Mouse (Mus musculus) cerebellum, adult 2 months (tissue): ENCODE data around the gene Tesc.

Source experiments
- CTCF ChIP-seq: fragments of 200-500 bp; IDR thresholded peaks from 2 replicates; pipeline ENCODE4 v1.5.1; 2011; ENCODE audit warnings: low read depth, mild to moderate bottlenecking, control low read depth, low read length, moderate library complexity, borderline replicate concordance; ENCODE audit not compliant: insufficient read depth
- POLR2A ChIP-seq: fragments of 200-500 bp; IDR thresholded peaks from 2 replicates; pipeline ENCODE4 v1.6.1; 2011; ENCODE audit warnings: low read length, control low read depth, borderline replicate concordance; ENCODE audit not compliant: insufficient read depth

- TF ChIP-seq CTCF = no peak
- no peak for TF ChIP-seq POLR2A
These were observed 68.8 kb downstream of the Tesc start for GRCm38 (mm10) chr5:118096317-118096716.
